Mouse (Mus musculus): ENCODE results near the gene Orm2. TPM values are rescaled to one million over a fixed set of nuclear protein-coding genes. Genes with fewer than 3 reads are reported as not detected.

Gene Orm2
- total RNA-seq, 2 experiments from 2014 or later: not detected

- DNase-seq: no peak
These were observed 20.6 kb downstream of the Orm2 start for GRCm38 (mm10) chr4:63382676-63383369.

- DNase-seq: no peak
These were observed 21.2 kb downstream of the Orm2 start for GRCm38 (mm10) chr4:63383474-63383873.

DNA sequence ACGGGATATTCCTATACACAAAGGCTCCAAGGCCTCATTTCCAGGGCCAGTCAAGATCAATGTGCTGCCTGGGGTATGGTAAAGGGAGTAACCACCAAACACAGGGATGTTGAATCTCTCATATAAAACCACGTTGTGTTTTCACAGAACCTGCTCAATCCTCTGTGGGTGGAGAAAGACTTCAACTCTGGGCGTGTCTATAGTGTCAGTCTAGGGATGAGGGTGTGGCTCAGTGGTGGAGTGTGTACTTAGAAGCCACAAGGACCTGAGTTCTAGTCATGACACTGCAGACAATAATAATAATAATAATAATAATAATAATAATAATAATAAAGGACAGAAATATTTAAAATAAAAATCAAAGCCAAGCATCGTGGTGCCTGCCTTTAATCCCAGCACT is 22.0 kb downstream of the Orm2 start:
- DNase-seq: no peak

- no peak for DNase-seq
These were observed 23.0 kb downstream of the Orm2 start for GRCm38 (mm10) chr4:63385253-63385652.

DNA sequence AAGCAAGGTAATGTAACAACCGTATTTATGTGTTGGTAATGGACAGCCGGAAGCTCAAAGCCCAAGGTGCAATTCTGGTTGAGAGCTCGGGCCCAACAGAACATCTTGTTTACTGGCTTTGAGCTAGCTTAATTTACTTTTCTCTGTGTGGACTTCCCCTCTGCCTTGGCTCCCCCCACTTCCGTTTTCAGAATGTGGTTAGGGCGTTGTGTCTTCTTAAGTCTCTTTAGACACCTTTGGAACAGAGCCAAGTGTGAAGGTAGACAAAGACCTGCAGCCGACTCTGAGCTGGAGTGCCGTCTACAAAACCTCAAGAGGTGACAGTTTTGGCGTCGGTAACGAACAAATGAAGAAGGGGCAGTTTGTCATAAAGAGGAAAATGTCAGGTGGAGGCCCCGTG is 23.5 kb downstream of the Orm2 start:
- no peak for DNase-seq

DNA sequence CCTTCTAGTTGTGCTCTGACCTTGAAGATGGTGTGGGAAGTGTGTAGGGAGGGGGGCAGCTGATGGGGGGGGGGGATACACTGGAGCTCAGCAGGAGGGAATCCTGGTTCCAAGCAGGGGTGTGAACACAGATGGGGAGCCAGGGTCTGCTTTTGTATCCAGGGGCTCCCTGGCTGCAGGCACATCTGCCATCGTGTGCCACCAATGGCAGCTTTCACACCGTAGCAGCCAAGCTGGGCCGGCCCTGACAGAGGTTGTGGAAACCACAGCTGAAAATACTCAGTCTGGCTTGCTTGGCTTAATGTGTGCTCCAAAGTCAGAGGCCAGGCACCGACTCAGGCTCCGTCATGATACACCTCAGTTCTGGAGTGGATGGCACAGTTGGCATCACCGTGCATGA is 25.8 kb downstream of the Orm2 start:
- no peak for DNase-seq

- no peak for DNase-seq
These were observed 27.1 kb downstream of the Orm2 start for GRCm38 (mm10) chr4:63389121-63389886.

GRCm38 (mm10) chr4:63389887-63390528 is 27.8 kb downstream of the Orm2 start:
- DNase-seq: no peak

DNA sequence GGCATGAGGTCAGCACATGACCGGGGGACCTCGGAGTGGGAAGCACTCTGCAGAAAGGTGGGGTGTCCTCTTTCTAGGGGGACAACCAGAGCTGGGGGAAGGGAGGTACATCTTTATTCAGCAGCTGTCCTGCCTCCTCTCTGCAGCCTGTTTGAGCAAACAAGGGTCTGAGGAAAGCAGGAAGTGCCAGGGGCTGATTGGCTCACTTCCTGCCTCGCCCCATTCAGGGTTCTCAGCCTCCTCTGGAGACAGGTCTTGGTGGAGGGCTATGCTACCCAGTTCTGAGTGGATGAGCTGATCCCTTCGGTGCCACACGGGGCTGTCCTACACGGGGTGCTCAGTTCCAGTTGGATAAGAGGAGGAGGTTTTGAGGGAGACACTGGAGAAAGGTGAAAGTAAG is 29.1 kb downstream of the Orm2 start:
- DNase-seq: no peak

DNA sequence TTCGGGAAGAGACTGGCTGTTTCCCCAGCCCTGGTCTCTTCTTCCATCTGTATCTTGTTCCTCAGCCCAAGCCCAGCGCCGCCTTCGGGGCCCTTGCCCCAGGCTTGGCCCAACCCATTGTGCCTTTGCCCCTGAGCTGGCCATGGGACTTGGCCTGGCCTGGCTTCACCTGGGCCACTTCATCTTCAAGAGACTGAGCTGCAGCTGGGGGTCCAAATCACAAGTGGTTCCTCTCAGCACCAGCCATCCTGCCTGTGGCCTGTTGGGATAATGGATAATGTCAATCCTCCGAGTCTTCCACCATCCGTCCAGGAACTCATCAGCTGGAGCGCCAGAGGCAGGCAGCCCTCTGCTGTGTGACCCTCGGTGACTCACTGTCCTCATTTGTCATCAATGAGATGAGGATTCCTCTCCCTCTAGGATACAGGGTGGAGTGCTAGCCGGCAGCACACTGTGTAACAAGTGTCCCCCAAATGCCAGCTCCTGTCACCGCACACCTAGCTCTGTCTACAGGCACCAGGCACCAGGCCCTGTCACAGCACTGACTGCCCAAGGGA is 35.8 kb downstream of the Orm2 start:
- no peak for DNase-seq

GRCm38 (mm10) chr4:63398854-63399609 is 36.8 kb downstream of the Orm2 start:
- DNase-seq: peak; percentile 52

GRCm38 (mm10) chr4:63399691-63400270 is 37.5 kb downstream of the Orm2 start:
- DNase-seq: no peak

DNA sequence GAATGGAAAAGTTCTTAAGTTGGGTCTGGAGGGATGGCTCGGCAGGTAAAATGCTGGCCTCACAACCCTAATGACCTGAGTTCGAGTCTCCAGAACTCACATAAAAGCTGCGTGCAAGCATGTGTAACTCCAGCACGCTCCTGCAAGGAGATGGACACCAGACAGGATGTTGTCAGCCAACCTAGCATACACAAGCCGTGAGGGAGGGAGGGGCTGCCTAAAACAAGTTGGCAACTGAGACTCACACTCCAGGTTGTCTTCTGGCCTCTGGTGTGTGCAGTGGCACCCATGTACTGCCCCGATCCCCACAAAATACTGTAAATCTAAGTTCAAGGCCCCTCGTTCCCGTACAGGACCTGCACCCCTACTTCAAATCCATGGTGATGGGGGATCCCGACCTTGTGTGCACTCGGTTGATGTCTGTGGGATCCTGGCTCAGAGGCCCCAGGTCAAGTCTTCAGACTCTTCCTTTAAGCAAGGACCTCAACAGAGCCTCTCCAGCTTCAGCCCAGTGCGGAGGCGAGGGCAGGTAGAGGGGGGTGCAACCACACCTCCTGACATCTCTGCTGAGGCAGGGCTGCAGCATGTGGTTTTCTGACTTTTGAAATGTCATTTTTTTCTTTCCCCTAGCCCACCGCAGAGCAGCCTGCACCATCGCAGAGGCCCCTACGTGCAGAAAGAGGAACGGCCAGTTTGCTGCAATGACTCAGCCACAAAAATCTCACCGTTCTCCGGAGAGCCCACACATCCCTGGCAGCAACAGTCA is 38.5 kb downstream of the Orm2 start:
- no peak for DNase-seq

GRCm38 (mm10) chr4:63401620-63402019 is 39.4 kb downstream of the Orm2 start:
- no peak for DNase-seq

DNA sequence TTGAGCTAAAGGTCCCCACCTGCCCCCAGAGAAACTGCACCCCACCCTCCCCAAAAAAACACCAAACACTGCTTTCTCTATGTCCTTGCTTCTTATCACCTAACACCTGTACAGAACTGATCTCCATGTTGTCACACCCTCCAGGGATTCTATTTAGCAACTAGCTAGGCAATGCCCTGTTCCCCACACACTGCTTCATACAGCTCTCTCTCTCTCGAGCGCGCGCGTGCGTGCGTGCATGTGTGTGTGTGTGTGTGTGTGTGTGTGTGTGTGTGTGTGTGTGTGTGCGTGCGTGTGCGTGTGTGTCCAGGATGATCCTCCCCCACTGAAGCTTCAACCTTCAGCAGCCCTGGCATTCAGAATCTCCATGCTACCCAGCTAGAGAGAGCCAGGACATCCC is 39.8 kb downstream of the Orm2 start:
- DNase-seq: no peak

DNA sequence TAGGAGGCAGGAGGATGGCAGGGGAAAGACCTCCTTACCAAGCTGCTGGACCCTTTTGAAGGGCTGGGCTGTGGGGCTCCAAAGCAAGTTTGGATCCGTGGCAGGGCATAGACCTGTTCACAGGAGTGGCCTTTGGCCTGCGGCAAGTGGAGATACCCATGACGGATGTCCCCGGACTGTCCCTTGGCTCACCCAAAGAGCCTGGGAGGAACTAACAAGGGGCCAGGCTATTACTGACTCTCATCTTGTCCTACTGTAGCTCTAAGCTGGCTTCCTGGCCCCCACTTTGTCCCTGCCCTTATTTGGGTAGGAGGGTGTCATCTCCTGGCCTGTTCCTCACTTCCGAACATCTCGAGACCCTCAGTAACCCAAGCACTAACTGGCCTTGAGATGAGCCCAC is 40.3 kb downstream of the Orm2 start:
- DNase-seq: no peak

DNA sequence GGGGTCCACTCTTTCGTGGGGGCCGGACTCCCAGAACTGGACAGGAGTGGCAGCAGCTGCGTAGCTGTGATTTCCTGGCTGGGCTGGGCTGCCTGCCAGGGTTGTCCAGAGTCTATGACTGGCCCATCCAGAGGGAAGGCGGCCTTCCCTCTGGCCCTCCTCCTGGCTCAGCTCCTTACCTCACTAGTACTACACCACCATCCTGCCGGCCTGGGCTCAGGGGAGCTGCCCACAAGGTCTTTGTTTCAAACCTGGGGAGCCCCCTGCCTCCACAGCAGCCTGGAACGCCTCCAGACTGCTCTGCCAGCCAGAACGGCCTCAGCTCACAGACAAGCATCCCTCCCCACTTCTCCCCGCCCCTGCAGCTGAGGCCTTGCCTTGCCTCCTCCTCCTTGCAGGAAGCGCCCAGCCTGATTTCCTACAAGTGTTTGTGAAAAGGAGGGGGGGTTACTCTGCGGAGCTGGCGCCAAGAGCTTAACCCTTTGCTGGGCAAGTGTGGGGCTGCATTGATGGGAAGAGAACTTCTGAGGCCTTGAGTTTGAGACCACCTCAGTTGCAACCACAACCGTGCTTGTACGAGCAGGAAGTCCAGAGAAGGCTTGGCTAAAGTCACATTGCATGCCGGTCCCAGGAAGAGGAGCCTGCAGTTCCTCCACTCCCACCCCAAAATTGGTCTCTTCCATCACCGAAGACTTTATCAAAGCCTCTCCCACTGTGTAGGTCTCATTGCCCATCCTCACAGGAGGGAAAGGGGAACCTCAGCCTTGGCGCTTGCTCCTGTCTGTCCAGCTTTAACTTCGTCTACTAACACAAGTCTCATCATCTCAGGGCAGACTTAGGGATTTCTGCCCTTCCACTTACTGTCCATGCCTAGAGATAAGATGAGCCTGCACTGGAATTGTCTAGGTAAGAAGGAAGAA is 41.1 kb downstream of the Orm2 start, which contains the start of gene Akna:
Gene Akna, minus strand, starts transcription at position 315 of the 920 bp plus-strand sequence.
- peak; percentile 94 for DNase-seq

GRCm38 (mm10) chr4:63404205-63404604 is 42.0 kb downstream of the Orm2 start:
- no peak for DNase-seq

DNA sequence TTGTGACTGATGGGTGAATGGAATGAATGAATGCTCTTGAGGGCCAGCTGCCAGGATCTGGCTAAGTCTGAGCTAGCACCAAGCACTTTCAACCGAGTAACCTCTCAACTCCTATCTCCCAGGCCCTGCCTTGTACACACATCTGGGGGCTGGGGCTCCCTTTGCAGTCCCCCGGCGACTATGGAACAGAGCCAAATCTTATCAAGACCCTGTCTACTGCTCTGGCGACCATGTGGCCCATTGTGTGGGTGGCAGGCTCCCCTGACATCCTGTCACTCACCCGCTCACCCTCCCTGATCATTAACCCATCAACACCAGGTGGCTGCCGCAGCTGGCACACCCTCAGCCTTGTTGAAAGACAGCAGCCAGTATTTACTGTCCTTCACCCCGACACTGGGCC is 42.8 kb downstream of the Orm2 start:
- DNase-seq: no peak

- DNase-seq: no peak
These were observed 43.4 kb downstream of the Orm2 start for GRCm38 (mm10) chr4:63405683-63406082.
